Mouse (Mus musculus) hematopoietic multipotent progenitor cell, adult 10-12 weeks (in vitro differentiated cells): Measurements from ENCODE around the gene Calml3. TPM values are rescaled to one million over a fixed set of nuclear protein-coding genes. Genes with fewer than 3 reads are reported as not detected.

ENCODE experiments used
- polyA plus RNA-seq: library from polyadenylated mRNA; stranded (reverse); fragments of >175 nt; gene quantifications from 2 replicates; pipeline ENCODE4 v1.2.3, GENCODE M21; 2012; ENCODE audit warnings: low replicate concordance

Gene Calml3
- not detected in 2 replicates for polyA plus RNA-seq

DNA sequence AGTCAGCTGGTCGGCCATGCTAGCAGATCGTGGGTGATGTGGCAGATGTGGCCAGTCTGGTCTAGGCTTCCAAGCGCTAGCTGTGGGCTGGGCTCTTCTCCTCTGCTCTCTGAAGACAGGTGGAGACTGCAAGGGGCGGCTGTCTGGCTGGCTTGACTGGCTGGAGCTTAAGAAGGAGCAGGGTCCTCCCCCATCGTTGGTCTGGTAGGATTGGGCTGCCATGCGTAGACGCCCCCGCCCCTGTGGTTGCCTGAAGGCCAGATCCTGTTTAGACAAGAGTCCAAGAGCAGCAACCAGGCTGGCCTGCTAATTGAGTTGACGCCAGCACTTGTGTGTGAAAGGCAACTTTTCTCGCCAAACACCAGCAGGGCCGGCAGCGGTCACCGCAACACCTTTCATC lies at the start of gene Calml3:
Gene Calml3 (minus strand): TSS at position 131 of the 400 bp plus-strand sequence.

DNA sequence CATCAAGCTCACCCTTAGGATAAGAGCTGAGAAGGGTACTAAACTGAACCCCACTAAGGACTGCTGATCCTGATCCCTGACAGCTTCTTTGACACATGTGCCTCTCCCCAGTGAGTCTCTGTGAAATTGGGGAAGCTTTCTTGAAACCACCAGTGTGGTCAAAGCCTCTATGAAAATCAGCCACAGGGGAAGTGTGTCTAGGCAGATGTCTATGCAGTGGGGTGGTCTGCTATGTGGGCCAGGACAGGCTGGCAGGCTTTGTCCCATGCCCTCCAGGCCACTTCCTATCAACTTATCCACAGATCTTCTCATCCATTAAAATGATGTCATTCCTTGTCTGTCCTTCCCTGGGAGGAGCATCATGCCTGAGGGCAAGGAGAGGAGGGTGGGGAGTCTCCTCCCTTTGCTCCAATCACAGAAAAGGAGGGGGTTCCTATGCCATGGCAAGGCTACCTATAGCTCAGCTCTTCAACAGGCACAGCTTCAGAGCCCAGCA lies 33.2 kb upstream of the Calml3 start, which contains the start of gene Calm4:
Gene Calm4 (plus strand): TSS at position 446 of the 496 bp plus-strand sequence.

Other genes with a start within 250 kb of the Calml3 start
- 5.6 and 11.9 TPM in 2 replicates for gene Fam208b, start 193.2 kb downstream of the Calml3 start, polyA plus RNA-seq
- 7.5 and 10.7 TPM in 2 replicates for gene Asb13, start 170.3 kb downstream of the Calml3 start, polyA plus RNA-seq
- not detected in 2 replicates for gene Calm4, start 33.4 kb upstream of the Calml3 start, polyA plus RNA-seq
- gene Calm5, start 49.9 kb upstream of the Calml3 start, polyA plus RNA-seq, result not detected in 2 replicates
- gene Net1, start 113.9 kb upstream of the Calml3 start, polyA plus RNA-seq, result 45.9 and 60.0 TPM in 2 replicates
- not detected in 2 replicates for gene Tubal3, start 114.0 kb upstream of the Calml3 start, polyA plus RNA-seq
- not detected in 2 replicates for gene Ucn3, start 141.0 kb upstream of the Calml3 start, polyA plus RNA-seq
- gene Akr1c14, start 244.7 kb upstream of the Calml3 start, polyA plus RNA-seq, result not detected in 2 replicates